Mouse (Mus musculus) Patski (cell line): ENCODE measurements around the gene Adamtsl1. TPM values are rescaled to one million over a fixed set of nuclear protein-coding genes. Genes with fewer than 3 reads are reported as not detected.

Source experiments
- ATAC-seq: fragments of 100-300 bp; one replicate; pipeline ENCODE4 v1.8.0; 2021
- CTCF ChIA-PET: fragments of 350-600 bp; sonication (Branson Sonifier 250); formaldehyde crosslinking; loops from one replicate; lab custom pipeline; 2022; ENCODE audit warnings: inconsistent platforms; lab: Charles Lee
- POLR2A ChIA-PET: fragments of 350-600 bp; sonication (Branson Sonifier 250); formaldehyde crosslinking; loops from one replicate; lab custom pipeline; 2022; ENCODE audit warnings: antibody characterized with exemption, inconsistent platforms; lab: Charles Lee
- DNase-seq: peaks from one replicate; pipeline ENCODE4 v3.0.0-alpha.2; 2011; ENCODE audit warnings: low read depth, low spot score
- H3K27me3 ChIP-seq: fragments of 371-371 bp; one replicate; pipeline ENCODE4 v1.5.1; 2021
- CTCF ChIP-seq: fragments of 100-300 bp; IDR thresholded peaks from one replicate; pipeline ENCODE4 v1.5.1; 2021
- in situ Hi-C: fragments of 300-500 bp; cut with MboI; formaldehyde crosslinking; loops from 3 replicates; pipeline ENCODE4 v1.11.1; 2018; ENCODE audit warnings: low pct_unique_long_range_greater_than_20kb, mixed read lengths
- polyA plus RNA-seq: library from polyadenylated mRNA; unstranded; gene quantifications from one replicate; pipeline ENCODE4 v1.2.3, GENCODE M21; 2021

Adamtsl1 gene
- polyA plus RNA-seq: not detected

GRCm38 (mm10) chr4:85513792-85514191 lies at the start of gene Adamtsl1:
TSS of gene Adamtsl1 (plus strand) at chr4:85514172.
- in situ Hi-C loops: no loop called here
- POLR2A ChIA-PET: no interaction called here
- ATAC-seq (no peak), DNase-seq (no peak)
- CTCF ChIA-PET: no interaction called here
- no peak for TF ChIP-seq CTCF
- H3K27me3 ChIP-seq: peaks cover 4% of the 10 kb centered on the region

DNA sequence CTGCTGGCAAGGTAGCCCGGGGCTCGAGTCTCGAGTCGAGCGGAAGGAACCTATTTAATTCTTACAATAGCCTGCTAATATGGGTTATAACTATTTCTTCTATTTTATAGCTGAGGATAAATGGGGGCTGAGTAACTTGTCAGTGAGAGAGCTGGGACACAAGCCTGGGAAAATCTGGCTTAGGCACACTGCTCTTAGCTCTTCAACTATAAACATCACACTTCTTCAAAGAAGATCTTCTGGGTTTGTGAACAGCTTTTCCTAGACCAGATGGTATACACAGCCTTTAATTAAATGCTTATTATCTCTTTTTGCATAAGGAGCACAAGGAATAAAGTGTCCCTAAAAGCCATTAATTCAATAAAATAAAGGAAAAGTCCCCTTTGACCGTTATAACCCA lies 30.4 kb upstream of the Adamtsl1 start:
- in situ Hi-C loops: no loop called here
- no peak for DNase-seq
- no peaks in the 10 kb centered on the region for H3K27me3 ChIP-seq
- no peak for ATAC-seq
- POLR2A ChIA-PET: no interaction called here
- CTCF ChIA-PET: no interaction called here
- no peak for TF ChIP-seq CTCF

- DNase-seq (no peak), ATAC-seq (no peak)
- H3K27me3 ChIP-seq: no peaks in the 10 kb centered on the region
- no peak for TF ChIP-seq CTCF
- CTCF ChIA-PET: no interaction called here
- POLR2A ChIA-PET: no interaction called here
- in situ Hi-C loops: no loop called here
These were observed 27.5 kb upstream of the Adamtsl1 start for GRCm38 (mm10) chr4:85486316-85486946.

DNA sequence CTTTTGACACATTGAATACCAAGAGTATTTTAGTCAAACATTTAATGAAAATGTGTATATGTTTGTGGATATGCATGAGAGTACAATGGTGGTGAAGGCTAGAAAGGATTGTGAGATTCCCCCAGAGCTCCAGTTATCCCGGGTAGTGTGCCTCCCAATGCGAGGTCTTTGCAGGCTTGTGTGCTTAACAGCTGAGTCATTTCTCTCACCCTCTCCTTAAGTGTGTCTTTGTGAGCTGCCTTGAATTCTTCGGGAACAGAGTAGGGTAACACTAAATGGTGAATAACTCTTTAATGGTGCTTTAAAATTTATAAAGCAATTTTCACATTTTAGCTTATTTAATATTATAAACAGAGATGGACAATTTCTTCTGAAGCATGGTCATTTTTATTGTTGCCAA lies 8.3 kb upstream of the Adamtsl1 start:
- TF ChIP-seq CTCF: no peak
- CTCF ChIA-PET: interaction anchor here (0.9 kb wide), 1 partner anchor 11 kb away, joined by 4 read pairs; no protein-coding TSS in a partner anchor
- POLR2A ChIA-PET: no interaction called here
- DNase-seq (no peak), ATAC-seq (no peak)
- in situ Hi-C loops: no loop called here
- H3K27me3 ChIP-seq: peaks cover 3% of the 10 kb centered on the region

DNA sequence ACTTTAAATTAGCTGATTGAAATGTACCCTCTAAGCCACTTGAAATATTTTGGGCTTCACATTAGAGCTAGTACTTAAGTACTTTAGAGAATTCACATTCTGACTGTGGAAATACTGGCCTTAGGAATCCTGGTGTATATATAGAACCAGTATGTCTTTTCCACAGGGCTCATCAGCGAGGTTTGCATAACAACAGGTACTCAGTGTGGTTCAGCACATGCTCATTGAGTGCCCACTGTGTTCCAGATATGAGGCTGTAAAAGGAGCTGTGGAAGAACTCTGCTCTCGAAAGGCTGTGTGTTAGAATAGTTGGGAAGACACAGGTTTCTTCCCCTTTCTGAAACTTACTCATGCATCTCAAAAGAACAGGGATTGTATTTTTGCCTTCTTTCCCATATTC lies 7.0 kb upstream of the Adamtsl1 start:
- TF ChIP-seq CTCF: no peak
- no peak for DNase-seq
- peaks cover 3% of the 10 kb centered on the region for H3K27me3 ChIP-seq
- no peak for ATAC-seq
- POLR2A ChIA-PET: no interaction called here
- in situ Hi-C loops: no loop called here
- CTCF ChIA-PET: interaction anchor here (0.8 kb wide), 1 partner anchor 21 kb away, joined by 3 read pairs; no protein-coding TSS in a partner anchor

DNA sequence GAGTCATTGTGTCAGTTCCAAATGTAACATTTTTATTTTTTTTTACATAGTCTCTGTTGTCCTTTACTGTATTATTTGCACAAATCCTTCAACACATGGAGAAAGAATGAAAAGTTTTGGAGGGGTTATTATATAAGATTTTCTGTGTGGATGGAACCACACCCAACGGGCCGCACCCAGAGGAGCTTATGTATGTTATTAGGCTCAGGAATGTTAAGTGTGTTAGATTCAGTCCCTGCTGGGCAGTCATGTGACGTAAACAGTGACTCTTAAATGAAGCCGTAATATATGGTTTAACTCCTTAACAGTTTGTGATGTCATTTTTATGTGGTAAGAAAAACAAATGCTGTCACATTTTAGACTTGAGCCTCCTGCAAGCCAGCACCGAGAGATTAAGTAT lies 6.5 kb upstream of the Adamtsl1 start:
- POLR2A ChIA-PET: no interaction called here
- in situ Hi-C loops: no loop called here
- ATAC-seq (no peak), DNase-seq (no peak)
- no peak for TF ChIP-seq CTCF
- CTCF ChIA-PET: interaction anchor here (0.8 to 1.3 kb wide), 2 partner anchors 21 to 27 kb away, joined by 3 read pairs; no protein-coding TSS in a partner anchor
- H3K27me3 ChIP-seq: peaks cover 3% of the 10 kb centered on the region

DNA sequence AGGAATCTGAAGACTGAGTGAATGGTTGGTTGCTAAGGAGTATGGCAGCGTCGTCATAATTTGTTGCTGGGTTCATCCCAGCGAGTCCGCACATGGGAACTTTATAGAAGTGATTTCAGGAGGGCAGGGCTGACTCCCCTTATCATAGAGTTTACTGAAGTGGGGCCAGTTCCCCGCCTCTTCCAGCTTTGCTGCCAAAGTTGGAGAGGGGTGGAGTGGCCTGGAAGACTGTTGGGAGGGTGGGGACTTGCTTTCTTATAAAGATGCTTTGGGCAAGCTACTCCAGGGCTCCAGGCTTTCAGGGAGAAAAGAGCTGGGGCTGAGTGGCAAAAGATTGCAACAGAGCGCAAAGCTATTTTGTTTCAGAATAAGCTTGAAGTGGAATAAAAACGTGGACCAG lies 684 bp upstream of the Adamtsl1 start:
- CTCF ChIA-PET: no interaction called here
- DNase-seq: no peak

GRCm38 (mm10) chr4:85514205-85514681 lies 271 bp downstream of the Adamtsl1 start:
- ChIA-PET CTCF (no interaction called here), POLR2A (no interaction called here)
- ATAC-seq (no peak), DNase-seq (no peak)
- peaks cover 4% of the 10 kb centered on the region for H3K27me3 ChIP-seq
- in situ Hi-C loops: no loop called here
- TF ChIP-seq CTCF: no peak

More for the DNA sequence above, 684 bp upstream of the Adamtsl1 start:
- TF ChIP-seq CTCF: no peak
- POLR2A ChIA-PET: no interaction called here
- peaks cover 4% of the 10 kb centered on the region for H3K27me3 ChIP-seq
- ATAC-seq: no peak
- in situ Hi-C loops: no loop called here

DNA sequence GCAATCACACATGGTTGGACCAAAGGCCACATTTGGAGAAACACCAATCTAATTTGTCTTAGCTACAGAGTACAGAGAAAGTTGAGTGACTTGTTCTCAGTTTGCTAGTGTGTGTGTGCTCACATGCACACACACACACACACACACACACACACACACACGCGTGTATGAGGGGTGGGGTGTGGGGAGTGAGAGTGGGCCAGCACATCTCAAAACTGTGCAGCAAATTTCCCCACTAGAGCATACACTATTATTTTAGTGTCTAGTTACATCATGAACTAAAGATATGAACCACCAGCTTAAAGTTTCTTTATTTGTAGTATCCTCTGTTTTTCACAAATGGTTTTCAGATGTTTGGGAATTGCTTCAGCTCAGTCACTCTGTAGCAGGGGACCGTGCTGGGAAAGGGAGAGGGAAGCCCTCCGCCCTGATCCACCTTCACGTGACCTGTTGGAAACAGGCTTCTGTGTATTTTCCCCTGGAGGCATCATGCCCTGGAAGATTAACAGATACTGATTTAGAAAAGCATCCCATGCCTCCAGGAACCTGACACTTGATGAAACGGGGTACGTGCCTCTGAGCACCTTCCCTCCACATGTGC lies 13.1 kb downstream of the Adamtsl1 start:
- no peak for DNase-seq
- no peak for TF ChIP-seq CTCF
- in situ Hi-C loops: no loop called here
- ChIA-PET POLR2A (no interaction called here), CTCF (no interaction called here)
- no peaks in the 10 kb centered on the region for H3K27me3 ChIP-seq
- no peak for ATAC-seq

- CTCF ChIA-PET: no interaction called here
- TF ChIP-seq CTCF: no peak
These were observed 15.9 kb downstream of the Adamtsl1 start for GRCm38 (mm10) chr4:85529852-85530251.

GRCm38 (mm10) chr4:85539677-85540076 lies 25.7 kb downstream of the Adamtsl1 start:
- CTCF ChIA-PET: no interaction called here
- TF ChIP-seq CTCF: no peak
- ATAC-seq (no peak), DNase-seq (no peak)
- in situ Hi-C loops: no loop called here
- H3K27me3 ChIP-seq: no peaks in the 10 kb centered on the region
- POLR2A ChIA-PET: no interaction called here

More at GRCm38 (mm10) chr4:85529852-85530251, 15.9 kb downstream of the Adamtsl1 start:
- DNase-seq (no peak), ATAC-seq (no peak)
- no peaks in the 10 kb centered on the region for H3K27me3 ChIP-seq
- POLR2A ChIA-PET: no interaction called here
- in situ Hi-C loops: no loop called here
